Mouse (Mus musculus) G1E (cell line): ENCODE results near the gene Gramd1b. TPM values are rescaled to one million over a fixed set of nuclear protein-coding genes. Genes with fewer than 3 reads are reported as not detected.

ENCODE experiments used
- ATAC-seq: 2 replicates; pipeline ENCODE4 v1.8.0; 2016; ENCODE audit warnings: mild to moderate bottlenecking; ENCODE audit not compliant: insufficient number of reproducible peaks, poor library complexity, low FRiP score, severe bottlenecking; ENCODE audit errors: extremely low read depth
- DNase-seq: peaks from one replicate; pipeline ENCODE4 v3.0.0; 2012; ENCODE audit warnings: low spot score
- H3K27me3 ChIP-seq: 2 replicates; pipeline ENCODE4 v1.6.1; 2012; ENCODE audit warnings: mild to moderate bottlenecking, low read length, inconsistent platforms; ENCODE audit not compliant: insufficient read depth
- H3K36me3 ChIP-seq: replicated peaks from 2 replicates; pipeline ENCODE3; 2012; ENCODE audit warnings: mild to moderate bottlenecking, inconsistent platforms
- H3K4me1 ChIP-seq: 2 replicates; pipeline ENCODE4 v1.6.1; 2012; ENCODE audit warnings: low read depth, low read length, inconsistent platforms, mixed read lengths; ENCODE audit not compliant: insufficient read depth
- H3K4me3 ChIP-seq: 2 replicates; pipeline ENCODE4 v1.5.1; 2012; ENCODE audit warnings: low read depth, mild to moderate bottlenecking, inconsistent platforms, low read length, moderate library complexity, mixed read lengths
- H3K9me3 ChIP-seq: replicated peaks from 2 replicates; pipeline ENCODE4 v1.6.1; 2012; ENCODE audit warnings: inconsistent platforms
- CTCF ChIP-seq: IDR thresholded peaks from 2 replicates; pipeline ENCODE4 v1.5.1; 2012; ENCODE audit warnings: low read depth, low read length, inconsistent platforms, mixed read lengths
- GATA1 ChIP-seq: IDR thresholded peaks from 2 replicates; pipeline ENCODE4 v1.6.1; 2012; ENCODE audit warnings: borderline replicate concordance, low read length, inconsistent platforms, mixed read lengths
- GATA2 ChIP-seq: IDR thresholded peaks from 2 replicates; pipeline ENCODE4 v1.6.1; 2012; ENCODE audit warnings: low read depth, low read length, inconsistent platforms, borderline replicate concordance
- POLR2AphosphoS5 ChIP-seq: IDR thresholded peaks from 2 replicates; pipeline ENCODE4 v1.6.1; 2012; ENCODE audit warnings: low read depth, low read length, inconsistent platforms; ENCODE audit not compliant: insufficient replicate concordance
- TAL1 ChIP-seq: conservative IDR thresholded peaks from 2 replicates; pipeline ENCODE4 v1.6.1; 2012; ENCODE audit warnings: low read depth, low read length, inconsistent platforms, mixed read lengths
- polyA plus RNA-seq: library from polyadenylated mRNA; stranded (reverse); fragments of >175 nt; gene quantifications from 2 replicates; pipeline ENCODE4 v1.2.3, GENCODE M21; 2012
- total RNA-seq, 2 experiments: library from RNA; stranded (forward) in 1 of 2; stranded (reverse) in 1 of 2; fragments of 200-1000 nt in 1 of 2; fragments of >200 nt in 1 of 2; fragmentation: Nextera tagmentation in 1 of 2; gene quantifications; 2 replicates each; pipeline ENCODE4 v1.2.3; 2014 to 2017

Gramd1b gene
- total and polyA plus RNA-seq, 3 experiments: 1.3 to 2.1 TPM; not detected in 1

- Histone ChIP-seq H3K27me3 (no peaks in the 10 kb centered on the region), H3K4me3 (no peak overlapping the region), H3K36me3 (no peaks in the 10 kb centered on the region), H3K4me1 (no peaks in the 10 kb centered on the region), H3K9me3 (peaks cover 21% of the 10 kb centered on the region)
- ATAC-seq (no peak), DNase-seq (no peak)
- TF ChIP-seq GATA2: no peak
- TF ChIP-seq GATA1: no peak
- TF ChIP-seq CTCF: no peak
- TF ChIP-seq POLR2AphosphoS5: no peak
- TF ChIP-seq TAL1: no peak
These were observed 194.5 kb downstream of the Gramd1b start for GRCm38 (mm10) chr9:40336701-40337100.

GRCm38 (mm10) chr9:40334617-40335016 lies 196.6 kb downstream of the Gramd1b start:
- no peaks in the 10 kb centered on the region for H3K27me3 ChIP-seq
- H3K4me3 ChIP-seq: no peak overlapping the region
- H3K9me3 ChIP-seq: peaks cover 36% of the 10 kb centered on the region
- no peak for ATAC-seq
- no peak for DNase-seq
- H3K4me1 ChIP-seq: no peaks in the 10 kb centered on the region
- no peaks in the 10 kb centered on the region for H3K36me3 ChIP-seq
- no peak for TF ChIP-seq GATA1
- no peak for TF ChIP-seq CTCF
- TF ChIP-seq TAL1: no peak
- no peak for TF ChIP-seq GATA2
- no peak for TF ChIP-seq POLR2AphosphoS5

GRCm38 (mm10) chr9:40333649-40334396 lies 197.4 kb downstream of the Gramd1b start:
- peak; percentile 66 for TF ChIP-seq CTCF
- no peak for TF ChIP-seq POLR2AphosphoS5
- Histone ChIP-seq H3K36me3 (no peaks in the 10 kb centered on the region), H3K4me1 (no peaks in the 10 kb centered on the region), H3K4me3 (no peak overlapping the region), H3K27me3 (no peaks in the 10 kb centered on the region), H3K9me3 (peaks cover 40% of the 10 kb centered on the region)
- DNase-seq (no peak), ATAC-seq (no peak)

- Histone ChIP-seq H3K36me3 (no peaks in the 10 kb centered on the region), H3K9me3 (peaks cover 41% of the 10 kb centered on the region), H3K4me1 (no peaks in the 10 kb centered on the region), H3K27me3 (no peaks in the 10 kb centered on the region), H3K4me3 (no peak overlapping the region)
- TF ChIP-seq POLR2AphosphoS5: no peak
- TF ChIP-seq GATA1: no peak
- TF ChIP-seq CTCF: no peak
- TF ChIP-seq GATA2: no peak
- TF ChIP-seq TAL1: no peak
- DNase-seq: no peak
- ATAC-seq: no peak
These were observed 198.2 kb downstream of the Gramd1b start for GRCm38 (mm10) chr9:40332731-40333648.

- no peaks in the 10 kb centered on the region for H3K4me1 ChIP-seq
- H3K4me3 ChIP-seq: no peak overlapping the region
- no peak for ATAC-seq
- DNase-seq: no peak
- H3K9me3 ChIP-seq: peaks cover 44% of the 10 kb centered on the region
- no peak for TF ChIP-seq GATA2
- H3K36me3 ChIP-seq: no peaks in the 10 kb centered on the region
- H3K27me3 ChIP-seq: no peaks in the 10 kb centered on the region
These were observed 198.9 kb downstream of the Gramd1b start for GRCm38 (mm10) chr9:40332326-40332725.

GRCm38 (mm10) chr9:40331411-40332286 lies 199.5 kb downstream of the Gramd1b start:
- no peak for ATAC-seq
- DNase-seq: no peak
- Histone ChIP-seq H3K36me3 (no peaks in the 10 kb centered on the region), H3K9me3 (peaks cover 48% of the 10 kb centered on the region), H3K4me3 (no peak overlapping the region), H3K4me1 (no peaks in the 10 kb centered on the region), H3K27me3 (no peaks in the 10 kb centered on the region)
- no peak for TF ChIP-seq GATA2
